Mouse (Mus musculus): ENCODE results near the gene Rsrc1. TPM values are rescaled to one million over a fixed set of nuclear protein-coding genes. Genes with fewer than 3 reads are reported as not detected.

The Rsrc1 gene
- 10 to 100 TPM in 1 of 2 experiments, 1 to 10 TPM in 1; 3.9 to 16.9 TPM for polyA plus RNA-seq (2012; fragmentation: generic; extraction: Trizol)

GRCm38 (mm10) chr3:66981101-66981661, at the start of gene Rsrc1:
Gene Rsrc1, plus strand, starts transcription at chr3:66981390.

GRCm38 (mm10) chr3:66981706-66982105, 516 bp downstream of the Rsrc1 start, which contains the start of gene Shox2:
Gene Shox2, minus strand, starts transcription at chr3:66981771.

GRCm38 (mm10) chr3:67373872-67374271, 392.7 kb downstream of the Rsrc1 start, which contains the start of gene Mlf1:
Gene Mlf1, plus strand, starts transcription at chr3:67374097.

GRCm38 (mm10) chr3:67375063-67375462, 393.9 kb downstream of the Rsrc1 start, which contains the start of gene Gm17402:
Gene Gm17402, minus strand, starts transcription at chr3:67375163.

Other genes with a start within 250 kb of the Rsrc1 start
- gene Shox2, start 381 bp downstream of the Rsrc1 start, polyA plus RNA-seq (2012; fragmentation: generic; extraction: Trizol) = 1 to 10 TPM in 1 of 2 experiments, under 1 TPM in 1; 0.51 to 6.0 TPM

Data from C3H10T1/2 (cell line).